Mouse (Mus musculus): ENCODE measurements at regions not wholly inside any gene's neighbourhood (a gene's known extent, or its start where the extent isn't known, plus 50 kb on each side); places are given as distances from the start of the nearest gene placed in this dataset.

- no peak for DNase-seq (ENCODE audit: low read depth, low spot score)
Measured at GRCm38 (mm10) chr9:116332485-116333118, 157.4 kb upstream of the Tgfbr2 start.

GRCm38 (mm10) chr9:116331406-116331805 is 156.2 kb upstream of the Tgfbr2 start:
- no peak for DNase-seq (ENCODE audit: low read depth, low spot score)

- peak; percentile 13 for DNase-seq (ENCODE audit: low read depth, low spot score)
Measured at GRCm38 (mm10) chr9:116330796-116331195, 155.6 kb upstream of the Tgfbr2 start.

GRCm38 (mm10) chr9:116329147-116329546 is 154.0 kb upstream of the Tgfbr2 start:
- DNase-seq (ENCODE audit: low read depth, low spot score), result no peak

- DNase-seq (ENCODE audit: low read depth, low spot score), result no peak
Measured at GRCm38 (mm10) chr9:116328201-116328600, 153.0 kb upstream of the Tgfbr2 start.

GRCm38 (mm10) chr9:116327080-116327479 is 151.9 kb upstream of the Tgfbr2 start:
- DNase-seq (ENCODE audit: low read depth, low spot score), result no peak

GRCm38 (mm10) chr9:116324971-116325370 is 149.8 kb upstream of the Tgfbr2 start:
- DNase-seq (ENCODE audit: low read depth, low spot score), result no peak

- DNase-seq (ENCODE audit: low read depth, low spot score), result no peak
Measured at GRCm38 (mm10) chr9:116323871-116324721, 148.9 kb upstream of the Tgfbr2 start.

- DNase-seq (ENCODE audit: low read depth, low spot score), result no peak
Measured at GRCm38 (mm10) chr9:116321908-116322307, 146.7 kb upstream of the Tgfbr2 start.

- peak; percentile 88 for DNase-seq (ENCODE audit: low read depth, low spot score)
Measured at GRCm38 (mm10) chr9:116319421-116319820, 144.3 kb upstream of the Tgfbr2 start.

- DNase-seq (ENCODE audit: low read depth, low spot score), result no peak
Measured at GRCm38 (mm10) chr9:116316582-116317095, 141.5 kb upstream of the Tgfbr2 start.

- no peak for DNase-seq (ENCODE audit: low read depth, low spot score)
Measured at GRCm38 (mm10) chr9:116314803-116315202, 139.6 kb upstream of the Tgfbr2 start.

- no peak for DNase-seq (ENCODE audit: low read depth, low spot score)
Measured at GRCm38 (mm10) chr9:116313932-116314790, 139.0 kb upstream of the Tgfbr2 start.

- DNase-seq (ENCODE audit: low read depth, low spot score), result no peak
Measured at GRCm38 (mm10) chr9:116311364-116311763, 136.2 kb upstream of the Tgfbr2 start.

- DNase-seq (ENCODE audit: low read depth, low spot score), result no peak
Measured at GRCm38 (mm10) chr9:116301602-116302001, 126.4 kb upstream of the Tgfbr2 start.

- DNase-seq (ENCODE audit: low read depth, low spot score), result no peak
Measured at GRCm38 (mm10) chr9:116298791-116299190, 123.6 kb upstream of the Tgfbr2 start.

- DNase-seq (ENCODE audit: low read depth, low spot score), result no peak
Measured at GRCm38 (mm10) chr9:116296349-116296748, 121.2 kb upstream of the Tgfbr2 start.

- DNase-seq (ENCODE audit: low read depth, low spot score), result no peak
Measured at GRCm38 (mm10) chr9:116294073-116294472, 118.9 kb upstream of the Tgfbr2 start.

GRCm38 (mm10) chr9:116293110-116293509 is 118.0 kb upstream of the Tgfbr2 start:
- DNase-seq (ENCODE audit: low read depth, low spot score), result no peak

GRCm38 (mm10) chr9:116291624-116292023 is 116.5 kb upstream of the Tgfbr2 start:
- DNase-seq (ENCODE audit: low read depth, low spot score), result no peak

GRCm38 (mm10) chr9:116290896-116291295 is 115.7 kb upstream of the Tgfbr2 start:
- DNase-seq (ENCODE audit: low read depth, low spot score), result no peak

Data from A20 (cell line).